Mouse (Mus musculus) embryonic facial prominence, embryonic 10.5 days (tissue): ENCODE data around the gene Ltbp2. TPM values are rescaled to one million over a fixed set of nuclear protein-coding genes. Genes with fewer than 3 reads are reported as not detected.
A peak's percentile ranks its signal among the peaks of the same experiment; 100 is the strongest.

Source experiments
- DNase-seq: peaks from one replicate; pipeline ENCODE4 v3.0.0-alpha.2; 2017; ENCODE audit warnings: low spot score
- H3K27ac ChIP-seq: fragments of 300-500 bp; sonication (generic); replicated peaks from 2 replicates; pipeline ENCODE4 v1.5.1; 2016; ENCODE audit warnings: mild to moderate bottlenecking
- H3K27me3 ChIP-seq: fragments of 300-500 bp; sonication (generic); replicated peaks from 2 replicates; pipeline ENCODE4 v1.6.1; 2016; ENCODE audit warnings: low read depth, mild to moderate bottlenecking; ENCODE audit not compliant: poor library complexity, severe bottlenecking
- H3K36me3 ChIP-seq: fragments of 300-500 bp; sonication (generic); replicated peaks from 2 replicates; pipeline ENCODE4 v1.6.1; 2016; ENCODE audit warnings: mild to moderate bottlenecking, moderate library complexity
- H3K4me1 ChIP-seq: fragments of 300-500 bp; sonication (generic); 2 replicates; pipeline ENCODE4 v1.6.1; 2016
- H3K4me3 ChIP-seq: fragments of 300-500 bp; sonication (generic); 2 replicates; pipeline ENCODE4 v1.5.1; 2016; ENCODE audit warnings: mild to moderate bottlenecking, moderate library complexity
- H3K9me3 ChIP-seq: fragments of 300-500 bp; sonication (generic); 2 replicates; pipeline ENCODE4 v1.6.1; 2016; ENCODE audit warnings: mild to moderate bottlenecking
- WGBS: fragments of 180-500 bp; shearing (Covaris S2); methylation state at CpG from one replicate; pipeline ENCODE4 v1.1.7; 2016; 5-methylcytosine and 5-hydroxymethylcytosine counted together
- polyA plus RNA-seq: library from polyadenylated mRNA; unstranded; fragments of >200 nt; fragmentation: Nextera tagmentation; extraction: Ambion mirVana; gene quantifications from 2 replicates; pipeline ENCODE4 v1.2.1, GENCODE M21; 2016

Ltbp2 gene
- polyA plus RNA-seq: 0.12 TPM in 1 of 2 replicates, not detected in the other

DNA sequence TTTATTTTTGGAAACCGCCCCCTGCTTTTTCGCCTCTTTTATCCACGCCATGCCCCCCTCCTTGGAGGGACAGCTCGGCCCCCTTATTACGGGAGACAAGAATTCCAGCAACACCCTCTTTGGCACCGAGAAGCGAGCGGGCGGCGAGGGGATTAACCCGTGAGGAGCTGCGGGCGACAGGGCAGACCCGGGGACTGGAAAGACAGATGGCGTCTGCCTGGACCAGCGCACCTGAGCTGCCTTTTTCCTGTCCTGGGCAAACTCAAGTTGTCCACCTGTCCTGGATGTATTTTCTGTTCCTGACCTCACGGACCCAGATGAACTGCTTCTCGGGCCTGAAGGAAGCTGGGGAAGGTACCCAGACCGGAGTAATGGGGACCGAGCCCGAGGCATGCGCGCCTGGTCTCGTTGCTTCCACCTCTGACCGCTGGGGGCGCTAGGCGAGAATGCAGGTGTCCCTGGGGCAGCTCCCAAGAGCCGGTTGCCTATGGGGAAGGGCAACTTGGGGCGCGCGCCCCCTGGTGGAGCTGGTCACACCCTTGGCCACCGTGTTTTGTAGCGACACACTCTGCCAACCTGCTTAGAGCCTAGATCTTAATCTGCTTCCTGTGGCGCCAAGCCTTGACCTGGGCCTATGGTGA lies at the start of gene Ltbp2:
Gene Ltbp2 (minus strand): TSS at position 52 of the 641 bp plus-strand sequence.
- H3K4me3 ChIP-seq: peak within 1 kb of the TSS; percentile 49
- DNase-seq: peak; percentile 85
- WGBS: 3% methylated on average over 34 of the region's 34 CpGs
- H3K9me3 ChIP-seq: no peaks in the 10 kb centered on the region
- no peaks in the 10 kb centered on the region for H3K36me3 ChIP-seq
- peaks cover 68% of the 10 kb centered on the region for H3K27me3 ChIP-seq
- peaks cover 18% of the 10 kb centered on the region for H3K4me1 ChIP-seq
- H3K27ac ChIP-seq: no peak within 1 kb of the TSS

DNA sequence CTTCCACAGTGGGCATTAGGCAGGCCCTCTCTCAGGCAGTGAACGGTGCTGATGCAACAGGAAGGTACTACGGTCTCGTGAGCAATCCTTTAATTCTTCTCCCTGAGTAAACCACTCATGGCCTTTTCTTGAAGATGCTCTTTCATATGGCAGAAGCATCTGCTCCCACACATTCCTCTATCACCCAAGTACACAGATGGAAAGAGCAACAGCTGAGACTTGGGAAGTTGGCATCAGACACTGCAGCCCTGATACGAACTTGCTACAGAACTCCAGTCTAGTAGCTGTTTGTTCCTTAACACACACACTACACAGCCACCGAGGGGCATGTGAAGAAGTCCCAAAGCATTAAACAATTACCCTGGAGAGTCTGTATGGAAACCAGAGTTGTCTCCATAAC lies 48.0 kb upstream of the Ltbp2 start:
- Histone ChIP-seq H3K9me3 (no peaks in the 10 kb centered on the region), H3K27me3 (no peaks in the 10 kb centered on the region), H3K4me1 (no peaks in the 10 kb centered on the region), H3K4me3 (no peak overlapping the region), H3K27ac (no peak overlapping the region), H3K36me3 (peaks cover 97% of the 10 kb centered on the region)
- 94% methylated on average over 5 of the region's 5 CpGs for WGBS
- DNase-seq: no peak

DNA sequence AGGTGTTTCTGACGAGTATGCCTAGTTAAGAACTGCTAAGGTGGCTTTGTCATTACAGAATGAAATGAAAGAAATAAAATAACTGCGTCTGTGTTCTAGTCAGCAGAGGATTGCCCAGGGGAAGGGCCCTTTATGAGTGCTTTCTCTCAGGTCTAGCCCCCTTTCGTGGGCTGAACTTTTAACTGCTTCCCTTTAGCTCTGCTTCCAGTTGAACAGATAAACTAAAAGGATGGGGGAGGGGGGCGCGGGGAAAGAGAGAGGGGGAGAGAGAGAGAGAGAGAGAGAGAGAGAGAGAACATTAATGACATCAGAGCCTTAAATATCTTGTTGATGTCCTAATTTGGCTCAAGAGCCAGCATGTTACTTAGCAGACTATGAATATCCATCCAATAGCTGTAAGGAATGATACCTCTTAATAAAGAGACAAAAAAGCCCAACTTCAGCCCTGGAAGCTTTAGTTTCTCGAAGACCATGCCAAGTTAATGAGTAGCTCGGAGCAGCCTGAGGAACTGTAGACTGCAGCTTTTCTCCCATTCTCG lies 45.6 kb upstream of the Ltbp2 start:
- H3K9me3 ChIP-seq: no peaks in the 10 kb centered on the region
- no peaks in the 10 kb centered on the region for H3K4me1 ChIP-seq
- WGBS: 82% methylated on average over 8 of the region's 8 CpGs
- no peak for DNase-seq
- no peaks in the 10 kb centered on the region for H3K27me3 ChIP-seq
- no peak overlapping the region for H3K4me3 ChIP-seq
- H3K27ac ChIP-seq: no peak overlapping the region
- H3K36me3 ChIP-seq: peaks cover 90% of the 10 kb centered on the region

DNA sequence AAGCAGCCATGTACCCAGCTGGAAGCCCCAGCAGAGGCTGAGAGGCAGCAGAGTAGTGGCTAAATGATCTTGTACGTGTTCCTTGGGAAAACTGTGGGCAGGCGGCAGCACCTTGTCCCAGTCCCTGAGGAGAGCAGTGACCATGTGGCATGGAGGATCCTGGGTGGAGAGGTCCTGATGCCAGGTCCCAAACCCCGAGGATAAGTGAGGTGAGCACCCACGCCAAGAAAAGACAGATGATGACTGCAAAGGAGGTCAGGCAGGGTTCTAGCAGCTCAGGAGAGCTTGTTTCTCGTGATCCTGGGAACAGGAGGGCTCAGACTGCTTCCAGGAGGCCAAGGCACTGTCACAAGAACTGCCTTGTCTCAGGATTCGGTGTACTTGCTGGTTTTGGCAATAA lies 42.5 kb upstream of the Ltbp2 start:
- no peaks in the 10 kb centered on the region for H3K9me3 ChIP-seq
- peaks cover 9% of the 10 kb centered on the region for H3K4me1 ChIP-seq
- H3K27me3 ChIP-seq: no peaks in the 10 kb centered on the region
- H3K27ac ChIP-seq: no peak overlapping the region
- 86% methylated on average over 6 of the region's 6 CpGs for WGBS
- no peak overlapping the region for H3K4me3 ChIP-seq
- no peak for DNase-seq
- peaks cover 61% of the 10 kb centered on the region for H3K36me3 ChIP-seq

DNA sequence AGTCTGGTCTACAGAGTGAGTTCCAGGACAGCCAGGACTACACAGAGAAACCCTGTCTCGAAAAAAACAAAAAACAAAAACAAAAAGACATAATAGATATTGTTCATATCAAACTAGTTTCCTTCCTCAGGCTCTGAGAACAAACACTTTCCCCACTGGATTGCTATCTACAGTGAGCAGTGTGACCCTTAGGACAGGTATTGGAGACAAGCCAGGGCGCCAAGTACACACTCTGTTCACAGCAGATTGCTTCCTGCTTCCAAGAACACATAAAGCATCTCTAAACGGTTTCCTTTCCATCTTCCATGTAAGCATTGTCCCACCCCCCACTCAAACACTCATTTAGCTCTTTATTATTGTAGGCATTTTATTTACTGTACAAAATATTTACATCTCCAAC lies 41.5 kb upstream of the Ltbp2 start:
- 83% methylated on average over 3 of the region's 3 CpGs for WGBS
- DNase-seq: no peak
- peaks cover 16% of the 10 kb centered on the region for H3K4me1 ChIP-seq
- H3K36me3 ChIP-seq: peaks cover 51% of the 10 kb centered on the region
- H3K9me3 ChIP-seq: no peaks in the 10 kb centered on the region
- no peak overlapping the region for H3K4me3 ChIP-seq
- no peaks in the 10 kb centered on the region for H3K27me3 ChIP-seq
- no peak overlapping the region for H3K27ac ChIP-seq

DNA sequence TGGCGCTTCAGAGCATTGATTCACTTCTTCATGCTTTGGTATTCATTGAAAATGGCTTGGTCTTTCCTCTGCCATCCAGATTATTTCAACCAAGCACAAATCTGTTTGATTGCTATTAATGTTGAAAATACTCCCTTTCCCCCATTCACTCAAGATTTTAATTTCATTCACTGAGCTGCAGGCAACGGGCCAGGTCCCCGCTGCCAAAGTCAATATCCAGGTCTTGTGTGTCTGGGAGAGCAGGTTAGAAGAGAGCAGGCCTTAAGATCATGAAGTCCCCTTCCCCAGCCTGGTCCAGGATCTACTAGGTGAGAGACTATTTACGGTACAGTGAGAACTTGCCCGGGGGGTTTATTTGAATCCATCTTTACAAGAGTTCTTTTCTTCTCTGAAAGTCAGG lies 38.6 kb upstream of the Ltbp2 start:
- no peak overlapping the region for H3K4me3 ChIP-seq
- H3K27ac ChIP-seq: no peak overlapping the region
- no peaks in the 10 kb centered on the region for H3K27me3 ChIP-seq
- DNase-seq: no peak
- WGBS: 92% methylated on average over 5 of the region's 5 CpGs
- no peaks in the 10 kb centered on the region for H3K9me3 ChIP-seq
- peaks cover 24% of the 10 kb centered on the region for H3K36me3 ChIP-seq
- peaks cover 18% of the 10 kb centered on the region for H3K4me1 ChIP-seq

DNA sequence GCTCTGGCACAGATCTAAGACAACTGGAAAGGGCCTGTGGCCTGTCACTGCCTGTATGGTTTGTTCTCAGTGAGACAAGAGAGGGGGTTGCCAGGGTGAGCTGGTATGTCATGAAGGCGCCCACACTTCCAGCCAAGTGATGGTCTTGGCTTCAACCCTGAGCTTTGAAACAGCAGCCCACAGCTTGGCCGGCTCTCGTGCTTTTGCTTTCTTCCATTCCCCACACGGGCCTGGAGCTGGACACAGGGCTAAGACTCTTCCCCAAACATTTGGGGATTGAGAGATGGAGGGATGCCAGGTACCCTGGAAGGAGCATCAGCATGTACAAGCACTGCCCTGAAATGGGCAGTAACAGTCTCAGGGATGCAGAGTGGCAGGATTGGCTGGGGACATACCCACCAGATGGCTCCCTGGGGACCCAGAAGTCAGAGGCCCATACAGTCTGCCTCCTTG lies 36.3 kb upstream of the Ltbp2 start:
- H3K4me1 ChIP-seq: peaks cover 20% of the 10 kb centered on the region
- H3K27me3 ChIP-seq: no peaks in the 10 kb centered on the region
- H3K27ac ChIP-seq: no peak overlapping the region
- no peaks in the 10 kb centered on the region for H3K9me3 ChIP-seq
- 93% methylated on average over 4 of the region's 4 CpGs for WGBS
- DNase-seq: no peak
- H3K4me3 ChIP-seq: no peak overlapping the region
- H3K36me3 ChIP-seq: peaks cover 8% of the 10 kb centered on the region; the same call in 1 of the 2 replicates

DNA sequence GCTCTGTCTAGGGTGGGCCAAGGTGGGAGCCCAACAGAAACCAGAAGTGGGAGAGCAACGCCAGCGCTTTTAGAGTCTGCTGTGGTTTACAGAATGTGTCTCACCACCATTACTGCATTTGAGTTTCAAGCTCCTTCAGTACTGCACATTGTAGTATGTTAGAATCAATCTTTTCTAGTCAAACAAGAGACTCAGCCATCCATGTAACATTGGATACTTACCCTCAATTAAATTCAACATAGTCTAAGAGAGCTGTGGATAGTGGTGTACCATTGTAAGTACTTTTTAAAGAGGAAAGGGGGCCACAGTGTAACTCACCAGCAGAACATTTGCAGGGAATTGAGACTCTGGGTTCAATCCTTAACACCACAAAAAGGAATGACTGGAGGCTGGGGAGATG lies 35.3 kb upstream of the Ltbp2 start:
- WGBS: 80% methylated on average over 2 of the region's 2 CpGs
- no peaks in the 10 kb centered on the region for H3K27me3 ChIP-seq
- no peak for DNase-seq
- no peaks in the 10 kb centered on the region for H3K9me3 ChIP-seq
- H3K36me3 ChIP-seq: no peaks in the 10 kb centered on the region; the same call in 1 of the 2 replicates
- H3K27ac ChIP-seq: no peak overlapping the region
- peaks cover 31% of the 10 kb centered on the region for H3K4me1 ChIP-seq
- no peak overlapping the region for H3K4me3 ChIP-seq

DNA sequence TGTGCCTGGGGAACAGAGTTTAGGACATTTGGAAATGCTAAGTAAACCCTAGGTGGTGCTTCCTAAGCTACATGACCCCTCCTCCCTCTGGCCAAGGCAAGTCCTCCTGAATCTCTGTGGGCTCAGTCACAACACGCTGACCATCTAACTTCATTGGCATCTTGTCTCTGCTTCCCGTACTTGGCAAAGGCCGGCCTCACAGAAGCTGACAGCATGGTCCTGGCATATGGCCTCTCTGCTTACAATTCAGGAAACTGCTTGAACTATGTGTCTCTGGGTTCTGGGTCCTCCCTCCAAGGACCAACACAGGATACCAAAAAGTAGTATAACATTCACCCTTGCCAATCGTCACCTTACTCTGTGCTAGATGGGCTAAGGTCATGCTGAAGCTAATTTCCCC lies 33.7 kb upstream of the Ltbp2 start:
- no peaks in the 10 kb centered on the region for H3K27me3 ChIP-seq
- no peaks in the 10 kb centered on the region for H3K9me3 ChIP-seq
- DNase-seq: no peak
- H3K4me3 ChIP-seq: no peak overlapping the region
- 92% methylated on average over 4 of the region's 4 CpGs for WGBS
- H3K27ac ChIP-seq: no peak overlapping the region
- H3K36me3 ChIP-seq: no peaks in the 10 kb centered on the region
- H3K4me1 ChIP-seq: peaks cover 31% of the 10 kb centered on the region

DNA sequence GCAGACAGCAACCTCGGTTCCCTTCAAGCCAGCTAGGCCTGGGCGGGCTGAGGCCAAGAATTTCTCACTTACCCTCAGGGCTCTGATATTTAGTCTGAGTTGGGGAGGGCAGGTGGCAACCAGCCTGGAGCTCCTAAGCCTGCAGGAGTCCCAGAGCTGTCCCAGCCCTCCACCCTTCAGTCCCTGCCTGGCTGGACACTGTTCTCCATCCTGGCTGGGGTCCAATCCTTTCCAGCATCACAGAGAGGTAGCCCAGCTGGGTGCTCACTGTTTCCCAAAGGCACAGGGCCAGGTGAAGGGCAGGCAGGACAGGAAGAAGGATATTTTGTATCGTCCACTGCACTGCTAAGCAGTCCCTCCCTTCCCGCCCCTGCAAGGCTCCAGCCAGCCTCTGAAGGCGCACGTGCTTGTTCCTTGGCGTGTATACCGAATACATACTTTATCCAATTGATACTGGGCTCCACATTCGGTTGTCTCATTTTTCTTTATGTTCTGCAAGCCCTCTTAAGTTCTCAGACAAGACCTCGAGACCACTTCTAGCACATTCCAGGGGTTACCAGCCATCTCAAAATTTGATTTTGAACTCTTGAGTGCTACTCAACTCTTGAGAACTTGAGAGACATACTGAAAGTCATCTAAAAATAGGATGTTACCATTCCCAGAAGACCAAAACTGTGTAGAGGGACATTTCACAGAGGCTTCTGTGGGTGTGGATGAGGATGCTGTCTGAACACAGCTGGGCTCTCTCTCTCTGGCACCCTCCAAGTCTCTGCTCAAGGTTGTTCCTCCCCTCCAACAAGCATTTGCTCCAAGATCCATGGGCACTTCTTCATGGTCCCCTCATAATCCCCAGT lies 31.5 kb upstream of the Ltbp2 start:
- 72% methylated on average over 10 of the region's 10 CpGs for WGBS
- Histone ChIP-seq H3K9me3 (no peaks in the 10 kb centered on the region), H3K4me1 (peaks cover 15% of the 10 kb centered on the region), H3K36me3 (no peaks in the 10 kb centered on the region), H3K4me3 (no peak overlapping the region), H3K27me3 (no peaks in the 10 kb centered on the region), H3K27ac (peak overlapping the region; percentile 76)
- peak; percentile 34 for DNase-seq

DNA sequence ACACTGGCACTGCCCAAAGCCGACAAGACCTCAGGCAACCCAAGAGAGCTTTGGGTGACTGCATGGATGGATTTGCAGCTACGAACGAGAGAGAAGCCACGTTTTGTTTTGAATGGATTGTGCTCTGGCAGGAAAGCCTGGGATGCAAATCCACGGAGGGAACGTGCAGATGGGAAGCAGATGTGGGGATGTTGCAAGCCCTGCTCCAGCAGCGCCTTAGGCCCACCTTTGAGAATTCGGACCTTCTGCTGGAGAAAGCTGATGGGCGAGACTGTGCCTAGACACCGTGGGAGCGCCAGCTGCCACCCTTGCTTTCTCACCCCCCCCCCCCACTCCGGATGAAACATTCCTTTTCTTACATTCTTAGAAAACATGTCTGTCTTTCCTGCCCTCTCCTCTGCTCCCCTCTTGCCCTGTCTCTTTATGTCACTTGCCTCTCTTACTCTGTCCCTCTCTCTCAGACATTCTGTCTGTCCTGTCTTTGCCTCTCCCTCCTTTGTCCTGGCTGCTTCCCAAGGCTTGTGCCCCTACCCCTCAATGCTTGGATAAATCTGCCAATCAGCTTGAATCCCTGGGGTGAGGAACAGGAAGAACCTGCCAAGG lies 30.8 kb upstream of the Ltbp2 start:
- Histone ChIP-seq H3K4me3 (no peak overlapping the region), H3K9me3 (no peaks in the 10 kb centered on the region), H3K4me1 (peaks cover 13% of the 10 kb centered on the region), H3K27me3 (no peaks in the 10 kb centered on the region), H3K36me3 (no peaks in the 10 kb centered on the region), H3K27ac (peak overlapping the region; percentile 76)
- DNase-seq: peak; percentile 53
- WGBS: 51% methylated on average over 12 of the region's 12 CpGs

DNA sequence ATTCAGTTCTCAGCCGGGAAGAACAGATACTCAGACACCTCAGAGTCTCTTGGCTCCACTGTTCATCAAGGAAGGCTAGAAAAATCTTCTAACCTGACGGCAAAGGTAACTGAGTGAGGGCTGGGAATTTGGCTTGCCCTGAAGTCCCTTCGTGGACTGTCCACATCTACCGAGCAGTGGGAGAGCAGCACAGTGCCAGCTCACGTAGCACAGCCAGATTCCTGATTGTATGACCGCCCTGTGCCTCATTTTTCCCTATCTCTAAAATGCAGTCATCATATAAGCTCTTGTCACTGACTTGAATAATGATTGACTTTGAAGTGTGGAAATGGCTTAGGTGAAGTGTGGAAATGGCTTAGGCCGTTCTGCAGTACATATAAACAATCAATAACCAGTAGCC lies 28.1 kb upstream of the Ltbp2 start:
- Histone ChIP-seq H3K36me3 (no peaks in the 10 kb centered on the region), H3K4me3 (no peak overlapping the region), H3K27me3 (no peaks in the 10 kb centered on the region), H3K9me3 (no peaks in the 10 kb centered on the region), H3K4me1 (peaks cover 13% of the 10 kb centered on the region), H3K27ac (no peak overlapping the region)
- no peak for DNase-seq
- 80% methylated on average over 7 of the region's 7 CpGs for WGBS
